Mouse (Mus musculus): ENCODE measurements around the gene Ism2. TPM values are rescaled to one million over a fixed set of nuclear protein-coding genes. Genes with fewer than 3 reads are reported as not detected.

Gene Ism2
- polyA plus RNA-seq, 1 experiment from 2014 or later: 0.79 TPM

GRCm38 (mm10) chr12:87265444-87265843 lies 34.1 kb downstream of the Ism2 start:
- Histone ChIP-seq H3K27me3 (no peaks in the 10 kb centered on the region), H3K4me2 (replicated peaks) (peak overlapping the region; percentile 77), H3K36me3 (peaks cover 51% of the 10 kb centered on the region), H3K4me3 (replicated peaks) (peak overlapping the region; percentile 82), H3K9ac (replicated peaks) (peak overlapping the region; percentile 88), H3K27ac (peak overlapping the region; percentile 86), H3K9me3 (no peaks in the 10 kb centered on the region), H3K4me1 (replicated peaks) (peaks cover 27% of the 10 kb centered on the region)
- ATAC-seq: no peak
- 24% methylated on average over 11 of the region's 11 CpGs for WGBS

GRCm38 (mm10) chr12:87260562-87260961 lies 38.9 kb downstream of the Ism2 start:
- Histone ChIP-seq H3K4me3 (replicated peaks) (no peak overlapping the region), H3K4me1 (replicated peaks) (peaks cover 12% of the 10 kb centered on the region), H3K27me3 (no peaks in the 10 kb centered on the region), H3K36me3 (peaks cover 74% of the 10 kb centered on the region), H3K9me3 (no peaks in the 10 kb centered on the region), H3K27ac (no peak overlapping the region), H3K4me2 (replicated peaks) (no peak overlapping the region), H3K9ac (replicated peaks) (no peak overlapping the region)
- no peak for ATAC-seq
- 97% methylated on average over 8 of the region's 8 CpGs for WGBS

GRCm38 (mm10) chr12:87256629-87257028 lies 42.9 kb downstream of the Ism2 start:
- H3K4me1 ChIP-seq (replicated peaks): no peaks in the 10 kb centered on the region
- peaks cover 90% of the 10 kb centered on the region for H3K36me3 ChIP-seq
- H3K9me3 ChIP-seq: no peaks in the 10 kb centered on the region
- no peaks in the 10 kb centered on the region for H3K27me3 ChIP-seq
- H3K4me2 ChIP-seq (replicated peaks): no peak overlapping the region
- H3K27ac ChIP-seq: no peak overlapping the region
- ATAC-seq: no peak
- no peak overlapping the region for H3K4me3 ChIP-seq (replicated peaks)
- 93% methylated on average over 5 of the region's 5 CpGs for WGBS
- no peak overlapping the region for H3K9ac ChIP-seq (replicated peaks)

GRCm38 (mm10) chr12:87253878-87254277 lies 45.6 kb downstream of the Ism2 start:
- H3K27ac ChIP-seq: no peak overlapping the region
- H3K9me3 ChIP-seq: no peaks in the 10 kb centered on the region
- 96% methylated on average over 6 of the region's 6 CpGs for WGBS
- H3K4me1 ChIP-seq (replicated peaks): no peaks in the 10 kb centered on the region
- no peaks in the 10 kb centered on the region for H3K27me3 ChIP-seq
- H3K9ac ChIP-seq (replicated peaks): no peak overlapping the region
- no peak for ATAC-seq
- peaks cover 96% of the 10 kb centered on the region for H3K36me3 ChIP-seq
- H3K4me3 ChIP-seq (replicated peaks): no peak overlapping the region
- H3K4me2 ChIP-seq (replicated peaks): no peak overlapping the region

- Histone ChIP-seq H3K4me1 (replicated peaks) (no peaks in the 10 kb centered on the region), H3K9me3 (no peaks in the 10 kb centered on the region), H3K27ac (no peak overlapping the region), H3K4me2 (replicated peaks) (no peak overlapping the region), H3K4me3 (replicated peaks) (no peak overlapping the region), H3K27me3 (no peaks in the 10 kb centered on the region), H3K36me3 (peaks cover 90% of the 10 kb centered on the region), H3K9ac (replicated peaks) (no peak overlapping the region)
- 96% methylated on average over 6 of the region's 6 CpGs for WGBS
- ATAC-seq: no peak
These were observed 49.3 kb downstream of the Ism2 start for GRCm38 (mm10) chr12:87250161-87250560.

GRCm38 (mm10) chr12:87238632-87239031 lies 60.9 kb downstream of the Ism2 start, which contains the start of gene Noxred1:
TSS of gene Noxred1 (minus strand) at chr12:87238732.
- no peak within 1 kb of the TSS for H3K9ac ChIP-seq (replicated peaks)
- 97% methylated on average over 1 of the region's 1 CpGs for WGBS

GRCm38 (mm10) chr12:87236882-87237483 lies 62.5 kb downstream of the Ism2 start:
- no peak for ATAC-seq
- Histone ChIP-seq H3K27ac (no peak overlapping the region), H3K9ac (replicated peaks) (no peak overlapping the region), H3K4me3 (replicated peaks) (no peak overlapping the region), H3K4me1 (replicated peaks) (no peaks in the 10 kb centered on the region), H3K27me3 (no peaks in the 10 kb centered on the region), H3K9me3 (no peaks in the 10 kb centered on the region), H3K4me2 (replicated peaks) (no peak overlapping the region), H3K36me3 (peaks cover 45% of the 10 kb centered on the region)
- 95% methylated on average over 5 of the region's 5 CpGs for WGBS

More at GRCm38 (mm10) chr12:87238632-87239031, 60.9 kb downstream of the Ism2 start, which contains the start of gene Noxred1:
- Histone ChIP-seq H3K27me3 (no peaks in the 10 kb centered on the region), H3K4me3 (replicated peaks) (no peak within 1 kb of the TSS), H3K4me2 (replicated peaks) (no peak within 1 kb of the TSS), H3K4me1 (replicated peaks) (no peaks in the 10 kb centered on the region), H3K9me3 (no peaks in the 10 kb centered on the region), H3K27ac (no peak within 1 kb of the TSS), H3K36me3 (peaks cover 53% of the 10 kb centered on the region)
- ATAC-seq: no peak

GRCm38 (mm10) chr12:87230379-87230895 lies 69.1 kb downstream of the Ism2 start:
- Histone ChIP-seq H3K27ac (no peak overlapping the region), H3K9me3 (no peaks in the 10 kb centered on the region), H3K36me3 (peaks cover 8% of the 10 kb centered on the region; the same call in 1 of the 2 replicates), H3K4me3 (replicated peaks) (no peak overlapping the region), H3K27me3 (no peaks in the 10 kb centered on the region), H3K9ac (replicated peaks) (no peak overlapping the region), H3K4me1 (replicated peaks) (no peaks in the 10 kb centered on the region), H3K4me2 (replicated peaks) (no peak overlapping the region)
- ATAC-seq: no peak

GRCm38 (mm10) chr12:87229633-87230032 lies 69.9 kb downstream of the Ism2 start:
- no peak overlapping the region for H3K4me2 ChIP-seq (replicated peaks)
- H3K27ac ChIP-seq: no peak overlapping the region
- 92% methylated on average over 2 of the region's 2 CpGs for WGBS
- H3K36me3 ChIP-seq: peaks cover 8% of the 10 kb centered on the region; the same call in 1 of the 2 replicates
- no peak overlapping the region for H3K4me3 ChIP-seq (replicated peaks)
- no peak overlapping the region for H3K9ac ChIP-seq (replicated peaks)
- H3K9me3 ChIP-seq: no peaks in the 10 kb centered on the region
- H3K27me3 ChIP-seq: no peaks in the 10 kb centered on the region
- no peak for ATAC-seq
- no peaks in the 10 kb centered on the region for H3K4me1 ChIP-seq (replicated peaks)

Small RNAs within 50 kb of the gene (microRNA-seq; reads per million reads assigned to microRNA genes)
- gene Gm47293: not detected

Other genes starting within 250 kb of the Ism2 start
- gene Ngb, start 197.2 kb downstream of the Ism2 start, polyA plus RNA-seq (2015; fragmentation: Nextera tagmentation; extraction: Ambion mirVana): 1.3 and 1.6 TPM in 2 replicates
- gene Gstz1, start 152.5 kb downstream of the Ism2 start, polyA plus RNA-seq (2015; fragmentation: Nextera tagmentation; extraction: Ambion mirVana): 29.9 and 32.5 TPM in 2 replicates
- gene Pomt2, start 151.7 kb downstream of the Ism2 start, polyA plus RNA-seq (2015; fragmentation: Nextera tagmentation; extraction: Ambion mirVana): 13.2 and 14.3 TPM in 2 replicates
- gene Samd15, start 100.0 kb downstream of the Ism2 start, polyA plus RNA-seq (2015; fragmentation: Nextera tagmentation; extraction: Ambion mirVana): 1.5 and 1.9 TPM in 2 replicates
- 4.3 and 4.6 TPM in 2 replicates for gene Tmed8, start 99.3 kb downstream of the Ism2 start, polyA plus RNA-seq (2015; fragmentation: Nextera tagmentation; extraction: Ambion mirVana)
- 1.4 and 1.7 TPM in 2 replicates for gene Noxred1, start 61.0 kb downstream of the Ism2 start, polyA plus RNA-seq (2015; fragmentation: Nextera tagmentation; extraction: Ambion mirVana)
- 67.3 and 69.3 TPM in 2 replicates for gene Vipas39, start 33.4 kb downstream of the Ism2 start, polyA plus RNA-seq (2015; fragmentation: Nextera tagmentation; extraction: Ambion mirVana)
- gene Ahsa1, start 33.2 kb downstream of the Ism2 start, polyA plus RNA-seq (2015; fragmentation: Nextera tagmentation; extraction: Ambion mirVana): 207 and 209 TPM in 2 replicates
- gene Sptlc2, start 88.7 kb upstream of the Ism2 start, polyA plus RNA-seq (2015; fragmentation: Nextera tagmentation; extraction: Ambion mirVana): 55.5 and 59.9 TPM in 2 replicates
- 305 and 312 TPM in 2 replicates for gene Slirp, start 144.2 kb upstream of the Ism2 start, polyA plus RNA-seq (2015; fragmentation: Nextera tagmentation; extraction: Ambion mirVana)
- gene Alkbh1, start 144.3 kb upstream of the Ism2 start, polyA plus RNA-seq (2015; fragmentation: Nextera tagmentation; extraction: Ambion mirVana): 45.3 and 50.1 TPM in 2 replicates
- gene Snw1, start 172.6 kb upstream of the Ism2 start, polyA plus RNA-seq (2015; fragmentation: Nextera tagmentation; extraction: Ambion mirVana): 132 and 135 TPM in 2 replicates
- not detected in 2 replicates for gene Gm5788, start 195.0 kb upstream of the Ism2 start, polyA plus RNA-seq (2015; fragmentation: Nextera tagmentation; extraction: Ambion mirVana)
- gene Gm8300, start 214.6 kb upstream of the Ism2 start, polyA plus RNA-seq (2015; fragmentation: Nextera tagmentation; extraction: Ambion mirVana): not detected in 2 replicates

Data from midbrain, embryonic 13.5 days (tissue).